Mouse (Mus musculus) G1E (cell line): ENCODE data around the gene Nucks1. TPM values are rescaled to one million over a fixed set of nuclear protein-coding genes. Genes with fewer than 3 reads are reported as not detected.

Experiments used
- ATAC-seq: 2 replicates; pipeline ENCODE4 v1.8.0; 2016; ENCODE audit warnings: mild to moderate bottlenecking; ENCODE audit not compliant: insufficient number of reproducible peaks, poor library complexity, low FRiP score, severe bottlenecking; ENCODE audit errors: extremely low read depth
- DNase-seq: peaks from one replicate; pipeline ENCODE4 v3.0.0; 2012; ENCODE audit warnings: low spot score
- H3K27me3 ChIP-seq: 2 replicates; pipeline ENCODE4 v1.6.1; 2012; ENCODE audit warnings: mild to moderate bottlenecking, low read length, inconsistent platforms; ENCODE audit not compliant: insufficient read depth
- H3K36me3 ChIP-seq: replicated peaks from 2 replicates; pipeline ENCODE3; 2012; ENCODE audit warnings: mild to moderate bottlenecking, inconsistent platforms
- H3K4me1 ChIP-seq: 2 replicates; pipeline ENCODE4 v1.6.1; 2012; ENCODE audit warnings: low read depth, low read length, inconsistent platforms, mixed read lengths; ENCODE audit not compliant: insufficient read depth
- H3K4me3 ChIP-seq: 2 replicates; pipeline ENCODE4 v1.5.1; 2012; ENCODE audit warnings: low read depth, mild to moderate bottlenecking, inconsistent platforms, low read length, moderate library complexity, mixed read lengths
- H3K9me3 ChIP-seq: replicated peaks from 2 replicates; pipeline ENCODE4 v1.6.1; 2012; ENCODE audit warnings: inconsistent platforms
- CTCF ChIP-seq: IDR thresholded peaks from 2 replicates; pipeline ENCODE4 v1.5.1; 2012; ENCODE audit warnings: low read depth, low read length, inconsistent platforms, mixed read lengths
- GATA1 ChIP-seq: IDR thresholded peaks from 2 replicates; pipeline ENCODE4 v1.6.1; 2012; ENCODE audit warnings: borderline replicate concordance, low read length, inconsistent platforms, mixed read lengths
- GATA2 ChIP-seq: IDR thresholded peaks from 2 replicates; pipeline ENCODE4 v1.6.1; 2012; ENCODE audit warnings: low read depth, low read length, inconsistent platforms, borderline replicate concordance
- POLR2AphosphoS5 ChIP-seq: IDR thresholded peaks from 2 replicates; pipeline ENCODE4 v1.6.1; 2012; ENCODE audit warnings: low read depth, low read length, inconsistent platforms; ENCODE audit not compliant: insufficient replicate concordance
- TAL1 ChIP-seq: conservative IDR thresholded peaks from 2 replicates; pipeline ENCODE4 v1.6.1; 2012; ENCODE audit warnings: low read depth, low read length, inconsistent platforms, mixed read lengths
- polyA plus RNA-seq: library from polyadenylated mRNA; stranded (reverse); fragments of >175 nt; gene quantifications from 2 replicates; pipeline ENCODE4 v1.2.3, GENCODE M21; 2012
- total RNA-seq, 2 experiments: library from RNA; stranded (forward) in 1 of 2; stranded (reverse) in 1 of 2; fragments of 200-1000 nt in 1 of 2; fragments of >200 nt in 1 of 2; fragmentation: Nextera tagmentation in 1 of 2; gene quantifications; 2 replicates each; pipeline ENCODE4 v1.2.3; 2014 to 2017

Gene Nucks1
- total and polyA plus RNA-seq, 3 experiments, result 35.2 to 507 (median 376) TPM

- H3K4me1 ChIP-seq, result peaks cover 93% of the 10 kb centered on the region
- H3K27me3 ChIP-seq, result peaks cover 79% of the 10 kb centered on the region
- peak overlapping the region; percentile 44 for H3K4me3 ChIP-seq
- H3K36me3 ChIP-seq, result peaks cover 46% of the 10 kb centered on the region
- ATAC-seq, result no peak
- no peak for TF ChIP-seq GATA1
- TF ChIP-seq TAL1, result no peak
- TF ChIP-seq POLR2AphosphoS5, result no peak
- TF ChIP-seq CTCF, result no peak
- no peak for TF ChIP-seq GATA2
- DNase-seq, result no peak
- 0 out of 2 replicates have a peak, but pooled peaks cover 4% of the 10 kb centered on the region for H3K9me3 ChIP-seq
Measured at GRCm38 (mm10) chr1:131967336-131967735, 57.0 kb downstream of the Nucks1 start.

- DNase-seq (no peak), ATAC-seq (no peak)
- H3K27me3 ChIP-seq, result peaks cover 77% of the 10 kb centered on the region
- no peak overlapping the region for H3K4me3 ChIP-seq
- TF ChIP-seq GATA2 (no peak), TAL1 (no peak), POLR2AphosphoS5 (no peak), GATA1 (no peak), CTCF (no peak)
- peaks cover 57% of the 10 kb centered on the region for H3K36me3 ChIP-seq
- peaks cover 96% of the 10 kb centered on the region for H3K4me1 ChIP-seq
- H3K9me3 ChIP-seq, result no peaks in the 10 kb centered on the region
Measured at GRCm38 (mm10) chr1:131968556-131968955, 58.2 kb downstream of the Nucks1 start.

DNA sequence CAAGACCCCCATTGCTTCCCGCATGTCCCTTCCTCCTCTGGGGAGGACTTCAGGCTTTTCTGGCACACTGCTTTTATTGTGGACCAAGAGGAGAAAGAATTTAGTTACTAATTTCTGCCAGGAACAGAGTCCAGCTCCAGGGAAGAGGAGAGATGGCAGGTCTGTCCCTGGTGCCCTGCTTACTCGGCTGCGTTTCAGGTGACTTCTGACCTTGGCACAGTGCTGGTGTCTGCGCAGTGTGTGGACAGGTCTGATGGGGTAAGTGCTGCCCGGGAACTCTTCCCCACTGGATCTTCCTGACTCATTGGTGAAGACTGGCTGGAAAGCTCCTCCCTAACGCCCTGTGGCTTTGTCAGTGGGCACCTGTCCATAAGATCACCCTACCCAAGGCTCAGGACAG is 58.6 kb downstream of the Nucks1 start:
- TF ChIP-seq GATA1 (no peak), POLR2AphosphoS5 (no peak), TAL1 (no peak), CTCF (no peak), GATA2 (no peak)
- H3K36me3 ChIP-seq, result peaks cover 61% of the 10 kb centered on the region
- peaks cover 76% of the 10 kb centered on the region for H3K27me3 ChIP-seq
- H3K4me1 ChIP-seq, result peaks cover 96% of the 10 kb centered on the region
- no peaks in the 10 kb centered on the region for H3K9me3 ChIP-seq
- ATAC-seq, result no peak
- H3K4me3 ChIP-seq, result no peak overlapping the region
- DNase-seq, result no peak

- ATAC-seq (no peak), DNase-seq (no peak)
- Histone ChIP-seq H3K9me3 (no peaks in the 10 kb centered on the region), H3K4me3 (no peak overlapping the region), H3K27me3 (peaks cover 75% of the 10 kb centered on the region), H3K36me3 (peaks cover 65% of the 10 kb centered on the region), H3K4me1 (peaks cover 95% of the 10 kb centered on the region)
- TF ChIP-seq CTCF, result no peak
- TF ChIP-seq TAL1, result no peak
Measured at GRCm38 (mm10) chr1:131969825-131970224, 59.5 kb downstream of the Nucks1 start.

GRCm38 (mm10) chr1:131970322-131970660 is 60.0 kb downstream of the Nucks1 start:
- ATAC-seq, result no peak
- no peak for DNase-seq
- Histone ChIP-seq H3K4me3 (peak overlapping the region; percentile 45; the same call in 1 of the 2 replicates), H3K9me3 (no peaks in the 10 kb centered on the region), H3K27me3 (peaks cover 75% of the 10 kb centered on the region), H3K36me3 (peaks cover 65% of the 10 kb centered on the region), H3K4me1 (peaks cover 96% of the 10 kb centered on the region)
- no peak for TF ChIP-seq TAL1
- no peak for TF ChIP-seq GATA2
- no peak for TF ChIP-seq POLR2AphosphoS5
- no peak for TF ChIP-seq CTCF
- TF ChIP-seq GATA1, result no peak

- no peaks in the 10 kb centered on the region for H3K9me3 ChIP-seq
- H3K4me1 ChIP-seq, result peaks cover 96% of the 10 kb centered on the region
- TF ChIP-seq POLR2AphosphoS5 (no peak), CTCF (no peak), GATA1 (no peak), GATA2 (no peak), TAL1 (no peak)
- H3K27me3 ChIP-seq, result peaks cover 76% of the 10 kb centered on the region
- peak overlapping the region; percentile 45; the same call in 1 of the 2 replicates for H3K4me3 ChIP-seq
- DNase-seq, result no peak
- ATAC-seq, result 0 out of 2 replicates have a peak, but pooled peaks have one; percentile 3
- H3K36me3 ChIP-seq, result peaks cover 65% of the 10 kb centered on the region
Measured at GRCm38 (mm10) chr1:131970661-131971520, 60.6 kb downstream of the Nucks1 start.
